Mouse (Mus musculus): Measurements from ENCODE around the gene Wnt1.

Wnt1 gene

GRCm38 (mm10) chr15:98771813-98772425 lies 17.7 kb upstream of the Wnt1 start:
- DNase-seq (ENCODE audit: low read depth, low spot score), result no peak
- Histone ChIP-seq H3K36me3 (ENCODE audit: control insufficient read depth, insufficient read depth, low read length, poor library complexity, severe bottlenecking) (no peaks in the 10 kb centered on the region), H3K27me3 (ENCODE audit: control insufficient read depth, insufficient read depth, low read length, poor library complexity, severe bottlenecking) (no peaks in the 10 kb centered on the region)

- DNase-seq (ENCODE audit: low read depth, low spot score), result peak; percentile 82
- Histone ChIP-seq H3K36me3 (ENCODE audit: control insufficient read depth, insufficient read depth, low read length, poor library complexity, severe bottlenecking) (no peaks in the 10 kb centered on the region), H3K27me3 (ENCODE audit: control insufficient read depth, insufficient read depth, low read length, poor library complexity, severe bottlenecking) (no peaks in the 10 kb centered on the region)
These were observed 17.0 kb upstream of the Wnt1 start for GRCm38 (mm10) chr15:98772511-98773211.

- no peak for DNase-seq (ENCODE audit: low read depth, low spot score)
- H3K36me3 ChIP-seq (ENCODE audit: control insufficient read depth, insufficient read depth, low read length, poor library complexity, severe bottlenecking), result no peaks in the 10 kb centered on the region
- H3K27me3 ChIP-seq (ENCODE audit: control insufficient read depth, insufficient read depth, low read length, poor library complexity, severe bottlenecking), result no peaks in the 10 kb centered on the region; the same call in 1 of the 2 replicates
These were observed 15.6 kb upstream of the Wnt1 start for GRCm38 (mm10) chr15:98774096-98774495.

- no peak for DNase-seq (ENCODE audit: low read depth, low spot score)
- Histone ChIP-seq H3K36me3 (ENCODE audit: control insufficient read depth, insufficient read depth, low read length, poor library complexity, severe bottlenecking) (no peaks in the 10 kb centered on the region), H3K27me3 (ENCODE audit: control insufficient read depth, insufficient read depth, low read length, poor library complexity, severe bottlenecking) (no peaks in the 10 kb centered on the region; the same call in 1 of the 2 replicates)
These were observed 14.1 kb upstream of the Wnt1 start for GRCm38 (mm10) chr15:98775533-98775932.

GRCm38 (mm10) chr15:98776280-98777004 lies 13.2 kb upstream of the Wnt1 start:
- peak; percentile 78 for DNase-seq (ENCODE audit: low read depth, low spot score)
- H3K27me3 ChIP-seq (ENCODE audit: control insufficient read depth, insufficient read depth, low read length, poor library complexity, severe bottlenecking), result no peaks in the 10 kb centered on the region; the same call in 1 of the 2 replicates
- H3K36me3 ChIP-seq (ENCODE audit: control insufficient read depth, insufficient read depth, low read length, poor library complexity, severe bottlenecking), result no peaks in the 10 kb centered on the region

- no peaks in the 10 kb centered on the region for H3K36me3 ChIP-seq (ENCODE audit: control insufficient read depth, insufficient read depth, low read length, poor library complexity, severe bottlenecking)
- peak; percentile 43 for DNase-seq (ENCODE audit: low read depth, low spot score)
These were observed 12.5 kb upstream of the Wnt1 start for GRCm38 (mm10) chr15:98777005-98777616.

GRCm38 (mm10) chr15:98777762-98778161 lies 11.9 kb upstream of the Wnt1 start, which contains the start of gene Wnt10b:
Wnt10b (minus strand) TSS chr15:98778150.
- DNase-seq (ENCODE audit: low read depth, low spot score), result no peak
- Histone ChIP-seq H3K27me3 (ENCODE audit: control insufficient read depth, insufficient read depth, low read length, poor library complexity, severe bottlenecking) (no peaks in the 10 kb centered on the region; the same call in 1 of the 2 replicates), H3K36me3 (ENCODE audit: control insufficient read depth, insufficient read depth, low read length, poor library complexity, severe bottlenecking) (no peaks in the 10 kb centered on the region)

More at GRCm38 (mm10) chr15:98777005-98777616, 12.5 kb upstream of the Wnt1 start:
- no peaks in the 10 kb centered on the region; the same call in 1 of the 2 replicates for H3K27me3 ChIP-seq (ENCODE audit: control insufficient read depth, insufficient read depth, low read length, poor library complexity, severe bottlenecking)

GRCm38 (mm10) chr15:98778191-98778770 lies 11.4 kb upstream of the Wnt1 start:
- Histone ChIP-seq H3K27me3 (ENCODE audit: control insufficient read depth, insufficient read depth, low read length, poor library complexity, severe bottlenecking) (no peaks in the 10 kb centered on the region; the same call in 1 of the 2 replicates), H3K36me3 (ENCODE audit: control insufficient read depth, insufficient read depth, low read length, poor library complexity, severe bottlenecking) (no peaks in the 10 kb centered on the region)
- DNase-seq (ENCODE audit: low read depth, low spot score), result peak; percentile 46

- Histone ChIP-seq H3K27me3 (ENCODE audit: control insufficient read depth, insufficient read depth, low read length, poor library complexity, severe bottlenecking) (no peaks in the 10 kb centered on the region; the same call in 1 of the 2 replicates), H3K36me3 (ENCODE audit: control insufficient read depth, insufficient read depth, low read length, poor library complexity, severe bottlenecking) (no peaks in the 10 kb centered on the region)
- DNase-seq (ENCODE audit: low read depth, low spot score), result no peak
These were observed 10.9 kb upstream of the Wnt1 start for GRCm38 (mm10) chr15:98778806-98779205.

GRCm38 (mm10) chr15:98780075-98780474 lies 9.6 kb upstream of the Wnt1 start:
- Histone ChIP-seq H3K27me3 (ENCODE audit: control insufficient read depth, insufficient read depth, low read length, poor library complexity, severe bottlenecking) (no peaks in the 10 kb centered on the region; the same call in 1 of the 2 replicates), H3K36me3 (ENCODE audit: control insufficient read depth, insufficient read depth, low read length, poor library complexity, severe bottlenecking) (no peaks in the 10 kb centered on the region)
- DNase-seq (ENCODE audit: low read depth, low spot score), result no peak

- no peak for DNase-seq (ENCODE audit: low read depth, low spot score)
- Histone ChIP-seq H3K36me3 (ENCODE audit: control insufficient read depth, insufficient read depth, low read length, poor library complexity, severe bottlenecking) (no peaks in the 10 kb centered on the region), H3K27me3 (ENCODE audit: control insufficient read depth, insufficient read depth, low read length, poor library complexity, severe bottlenecking) (no peaks in the 10 kb centered on the region; the same call in 1 of the 2 replicates)
These were observed 9.1 kb upstream of the Wnt1 start for GRCm38 (mm10) chr15:98780573-98780972.

GRCm38 (mm10) chr15:98781166-98781565 lies 8.5 kb upstream of the Wnt1 start:
- Histone ChIP-seq H3K36me3 (ENCODE audit: control insufficient read depth, insufficient read depth, low read length, poor library complexity, severe bottlenecking) (no peaks in the 10 kb centered on the region), H3K27me3 (ENCODE audit: control insufficient read depth, insufficient read depth, low read length, poor library complexity, severe bottlenecking) (no peaks in the 10 kb centered on the region; the same call in 1 of the 2 replicates)
- no peak for DNase-seq (ENCODE audit: low read depth, low spot score)

- DNase-seq (ENCODE audit: low read depth, low spot score), result peak; percentile 49
- no peaks in the 10 kb centered on the region; the same call in 1 of the 2 replicates for H3K27me3 ChIP-seq (ENCODE audit: control insufficient read depth, insufficient read depth, low read length, poor library complexity, severe bottlenecking)
- H3K36me3 ChIP-seq (ENCODE audit: control insufficient read depth, insufficient read depth, low read length, poor library complexity, severe bottlenecking), result no peaks in the 10 kb centered on the region
These were observed 3.9 kb upstream of the Wnt1 start for GRCm38 (mm10) chr15:98785744-98786143.

GRCm38 (mm10) chr15:98787930-98788329 lies 1.7 kb upstream of the Wnt1 start:
- no peak for DNase-seq (ENCODE audit: low read depth, low spot score)
- H3K27me3 ChIP-seq (ENCODE audit: control insufficient read depth, insufficient read depth, low read length, poor library complexity, severe bottlenecking), result no peaks in the 10 kb centered on the region; the same call in 1 of the 2 replicates
- H3K36me3 ChIP-seq (ENCODE audit: control insufficient read depth, insufficient read depth, low read length, poor library complexity, severe bottlenecking), result no peaks in the 10 kb centered on the region

Measured in splenic B cell, adult 2 months (primary cell).